ENCODE assay signal across 11 mouse cellular contexts in the genomic region with DNA sequence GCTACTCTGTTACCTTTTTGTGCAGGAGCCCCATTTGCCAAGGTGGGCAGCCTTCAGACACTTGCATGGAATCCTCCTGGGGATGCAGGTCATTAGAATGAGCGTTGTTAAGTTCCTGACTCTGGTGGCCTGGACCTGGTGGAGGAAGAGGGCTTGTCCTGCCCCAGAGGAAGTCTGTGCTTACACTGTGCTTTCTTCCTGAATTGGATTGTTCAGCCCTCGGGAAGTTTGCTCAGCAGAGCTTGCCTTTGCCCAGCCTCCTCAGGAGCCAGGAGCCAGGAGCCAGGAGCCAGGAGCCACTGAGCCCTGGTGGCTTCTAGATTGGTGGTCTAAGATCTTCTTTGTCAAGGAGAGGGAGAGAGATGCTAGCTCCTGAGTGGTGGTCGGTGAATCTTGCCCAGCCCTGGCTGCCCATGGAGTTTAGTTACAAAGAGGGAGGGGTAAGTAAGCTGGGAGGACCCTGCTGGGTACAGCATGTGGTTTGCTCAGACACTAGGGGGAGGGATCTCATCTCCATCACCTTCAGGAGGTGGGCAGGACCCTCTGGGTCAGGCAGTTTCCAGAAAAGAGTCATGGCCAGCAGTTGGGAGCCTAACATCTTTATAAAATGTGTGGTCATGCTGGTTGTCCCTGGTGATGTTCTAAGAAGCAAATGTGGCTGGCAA. TPM values are rescaled to one million over a fixed set of nuclear protein-coding genes. Genes with fewer than 3 reads are reported as not detected.
DNase-seq lines count a peak whose midpoint lies in the region; ATAC-seq and TF ChIP-seq lines count a peak whose summit lies in the region.
"Had no signal": no experiment of that assay in that cellular context is flagged by ENCODE, and none has a peak within 500 bp of the region (broad histone marks: within the 10 kb centered on the region; RNA-seq: fewer than 3 reads in every experiment).

No protein-coding gene starts in this region.

- H3K9me3 ChIP-seq in liver, embryonic 11.5 days (ENCODE audit: control insufficient read depth, low read length) = no peaks in the 10 kb centered on the region
- no peaks in the 10 kb centered on the region for H3K9me3 ChIP-seq in lung, embryonic 15.5 days
- H3K9me3 ChIP-seq: hindbrain, embryonic 13.5 days had no signal

- no peaks in the 10 kb centered on the region for H3K79me2 ChIP-seq in liver, adult 2 months (ENCODE audit: control insufficient read depth, insufficient read depth, low read length)

- intact Hi-C loops in gastrocnemius, adult 2 months (cut with DNase I) = no loop called here

- WGBS in liver, adult 2 months = 21% methylated on average over 3 of the region's 3 CpGs
- 26% methylated on average over 3 of the region's 3 CpGs for WGBS in liver, embryonic 11.5 days
- 18% methylated on average over 3 of the region's 3 CpGs for WGBS in lung, embryonic 15.5 days

- no peak for TF ChIP-seq POLR2A in liver, adult 2 months (IDR thresholded peaks at IDR 0.05; ENCODE audit: extremely low read depth, insufficient read depth, low read length)

- no peak for ATAC-seq in liver, embryonic 11.5 days (replicated peaks; ENCODE audit: low FRiP score)
- no peak for ATAC-seq in lung, embryonic 15.5 days (ENCODE audit: borderline replicate concordance, extremely low read depth, low FRiP score, low TSS enrichment)

- 0 out of 2 replicates have a peak overlapping the region, but pooled peaks have one; percentile 0 for H3K9ac ChIP-seq in liver, adult 2 months (ENCODE audit: low read depth, low read length)
- no peak overlapping the region for H3K9ac ChIP-seq in liver, embryonic 11.5 days (ENCODE audit: low read depth, low read length)
- H3K9ac ChIP-seq in lung, embryonic 15.5 days = no peak overlapping the region
- H3K9ac ChIP-seq: hindbrain, embryonic 13.5 days had no signal

- peak overlapping the region; percentile 72 for H3K4me3 ChIP-seq in gastrocnemius, adult 2 months
- H3K4me3 ChIP-seq in liver, adult 2 months (ENCODE audit: insufficient read depth, low read depth, low read length) = no peak overlapping the region
- H3K4me3 ChIP-seq in liver, embryonic 11.5 days (ENCODE audit: low read depth, low read length) = no peak overlapping the region
- H3K4me3 ChIP-seq in lung, embryonic 15.5 days = no peak overlapping the region
- H3K4me3 ChIP-seq: erythroblast, embryonic 14.5 days; hindbrain, embryonic 13.5 days had no signal

- no peaks in the 10 kb centered on the region for H3K4me1 ChIP-seq in liver, adult 2 months (ENCODE audit: control insufficient read depth, insufficient read depth, low read length)
- peaks cover 9% of the 10 kb centered on the region for H3K4me1 ChIP-seq in liver, embryonic 11.5 days (replicated peaks; ENCODE audit: control insufficient read depth, insufficient read depth, low read length)
- H3K4me1 ChIP-seq in lung, embryonic 15.5 days = peaks cover 27% of the 10 kb centered on the region

- H3K36me3 ChIP-seq in liver, adult 2 months (ENCODE audit: control insufficient read depth, insufficient read depth, low read length) = no peaks in the 10 kb centered on the region
- H3K36me3 ChIP-seq in liver, embryonic 11.5 days (ENCODE audit: control insufficient read depth, insufficient read depth, low read length) = no peaks in the 10 kb centered on the region
- H3K36me3 ChIP-seq in lung, embryonic 15.5 days = no peaks in the 10 kb centered on the region
- H3K36me3 ChIP-seq: hindbrain, embryonic 13.5 days had no signal

- peak overlapping the region; percentile 53 for H3K27ac ChIP-seq in gastrocnemius, adult 2 months
- peak overlapping the region; percentile 65 for H3K27ac ChIP-seq in liver, adult 2 months (replicated peaks; ENCODE audit: insufficient read depth, low read depth, low read length)
- H3K27ac ChIP-seq in liver, embryonic 11.5 days (ENCODE audit: low read depth, low read length) = no peak overlapping the region
- peak overlapping the region; percentile 65 for H3K27ac ChIP-seq in lung, embryonic 15.5 days
- H3K27ac ChIP-seq: hindbrain, embryonic 13.5 days had no signal

- TF ChIP-seq CTCF in gastrocnemius, adult 2 months (IDR thresholded peaks at IDR 0.05) = no peak
- TF ChIP-seq CTCF in liver, adult 2 months (IDR thresholded peaks at IDR 0.05; ENCODE audit: low read depth, low read length) = no peak

- DNase-seq in gastrocnemius, adult 2 months = no peak
- no peak for DNase-seq in gastrocnemius, adult 8-10 months (ENCODE audit: low spot score in 2 of 2)
- DNase-seq in liver, adult 2 months (ENCODE audit: extremely low read depth, low read depth, low spot score) = no peak
- no peak for DNase-seq in liver, embryonic 11.5 days (ENCODE audit: low spot score)
- no peak for DNase-seq in natural killer cell, adult 2 months (ENCODE audit: low spot score in 2 of 2)
- no peak for DNase-seq in cerebellum, postnatal 10 days
- DNase-seq in testis, postnatal 10 days (ENCODE audit: low spot score) = no peak
- DNase-seq: thymus, adult 2 months had no signal

- H3K4me2 ChIP-seq in liver, embryonic 11.5 days = no peak overlapping the region
- peak overlapping the region; percentile 84 for H3K4me2 ChIP-seq in lung, embryonic 15.5 days
- H3K4me2 ChIP-seq: hindbrain, embryonic 13.5 days had no signal

- H3K27me3 ChIP-seq in liver, adult 2 months (ENCODE audit: control insufficient read depth, insufficient read depth, low read length) = no peaks in the 10 kb centered on the region
- peaks cover 53% of the 10 kb centered on the region for H3K27me3 ChIP-seq in liver, embryonic 11.5 days (replicated peaks; ENCODE audit: control insufficient read depth, insufficient read depth, low read length)
- H3K27me3 ChIP-seq in lung, embryonic 15.5 days = peaks cover 38% of the 10 kb centered on the region

RNA-seq across cellular contexts. Expression of gene Kcnq1, which starts 3.0 kb away (rescaled TPM):
- under 1 TPM; 0.33 to 0.67 TPM for total RNA-seq in gastrocnemius, adult 2 months (2021)
- under 1 TPM; 0.20 to 0.48 (median 0.34) TPM for total RNA-seq in gastrocnemius, adult 8-10 months (2022)
- total RNA-seq in liver, adult 2 months (2014; rRNA removed) = 1.3 and 3.4 TPM in 2 replicates
- 0.91 and 2.5 TPM in 2 replicates for polyA plus RNA-seq in liver, adult 2 months (2012; rRNA removed)
- polyA plus RNA-seq in liver, embryonic 11.5 days (2014; fragmentation: Nextera tagmentation; extraction: Ambion mirVana) = 0.59 and 1.2 TPM in 2 replicates
- 5.5 and 6.0 TPM in 2 replicates for polyA plus RNA-seq in lung, embryonic 15.5 days (2015; fragmentation: Nextera tagmentation; extraction: Ambion mirVana)

RNA-seq across cellular contexts. Expression of gene Trpm5, which starts 14.7 kb away (rescaled TPM):
- not detected for total RNA-seq in gastrocnemius, adult 2 months (2021)
- not detected for total RNA-seq in gastrocnemius, adult 8-10 months (2022)
- under 0.01 and 0.07 TPM in 2 replicates for total RNA-seq in liver, adult 2 months (2014; rRNA removed)
- 0.02 TPM in 1 of 2 replicates, not detected in the other for polyA plus RNA-seq in liver, adult 2 months (2012; rRNA removed)
- 1.2 and 1.3 TPM in 2 replicates for polyA plus RNA-seq in liver, embryonic 11.5 days (2014; fragmentation: Nextera tagmentation; extraction: Ambion mirVana)
- 4.4 and 4.5 TPM in 2 replicates for polyA plus RNA-seq in lung, embryonic 15.5 days (2015; fragmentation: Nextera tagmentation; extraction: Ambion mirVana)
- polyA plus RNA-seq: erythroblast, embryonic 14.5 days had no signal

RNA-seq across cellular contexts. Expression of gene Tssc4, which starts 40.1 kb away (rescaled TPM):
- total RNA-seq in gastrocnemius, adult 2 months (2021) = 1 to 10 TPM; 6.6 to 8.2 TPM
- 1 to 10 TPM; 7.1 to 8.3 (median 7.6) TPM for total RNA-seq in gastrocnemius, adult 8-10 months (2022)
- 11.9 and 13.4 TPM in 2 replicates for total RNA-seq in liver, adult 2 months (2014; rRNA removed)
- 45.6 and 47.7 TPM in 2 replicates for polyA plus RNA-seq in liver, adult 2 months (2012; rRNA removed)
- 48.9 and 52.2 TPM in 2 replicates for polyA plus RNA-seq in liver, embryonic 11.5 days (2014; fragmentation: Nextera tagmentation; extraction: Ambion mirVana)
- polyA plus RNA-seq in lung, embryonic 15.5 days (2015; fragmentation: Nextera tagmentation; extraction: Ambion mirVana) = 105 and 107 TPM in 2 replicates

RNA-seq across cellular contexts. Expression of gene Cd81, which starts 56.6 kb away (rescaled TPM):
- 100 to 1,000 TPM; 100 to 129 TPM for total RNA-seq in gastrocnemius, adult 2 months (2021)
- 100 to 1,000 TPM in 1 of 4 experiments, 10 to 100 TPM in 3; 85.0 to 103 (median 88.3) TPM for total RNA-seq in gastrocnemius, adult 8-10 months (2022)
- 363 and 420 TPM in 2 replicates for total RNA-seq in liver, adult 2 months (2014; rRNA removed)
- polyA plus RNA-seq in liver, adult 2 months (2012; rRNA removed) = 616 and 625 TPM in 2 replicates
- polyA plus RNA-seq in liver, embryonic 11.5 days (2014; fragmentation: Nextera tagmentation; extraction: Ambion mirVana) = 273 and 276 TPM in 2 replicates
- polyA plus RNA-seq in lung, embryonic 15.5 days (2015; fragmentation: Nextera tagmentation; extraction: Ambion mirVana) = 694 and 720 TPM in 2 replicates
